Mouse (Mus musculus) thymus, adult 2 months (tissue): ENCODE data around the gene Arhgap27.

Source experiments
- CTCF ChIP-seq: fragments of 200-500 bp; IDR thresholded peaks from 2 replicates; pipeline ENCODE4 v1.5.1; 2012; ENCODE audit warnings: mild to moderate bottlenecking, control low read depth, low read length, moderate library complexity, borderline replicate concordance; ENCODE audit not compliant: control insufficient read depth, poor library complexity, insufficient read depth; ENCODE audit errors: extremely low read depth
- POLR2A ChIP-seq: fragments of 200-500 bp; IDR thresholded peaks from 2 replicates; pipeline ENCODE4 v1.6.1; 2012; ENCODE audit warnings: mild to moderate bottlenecking, low read length, control low read depth, moderate library complexity; ENCODE audit not compliant: control insufficient read depth, poor library complexity, insufficient read depth; ENCODE audit errors: extremely low read depth

GRCm38 (mm10) chr11:103338119-103338518, 25.4 kb downstream of the Arhgap27 start:
- TF ChIP-seq POLR2A (no peak), CTCF (no peak)
